Mouse (Mus musculus): ENCODE data around the gene C4b. TPM values are rescaled to one million over a fixed set of nuclear protein-coding genes. Genes with fewer than 3 reads are reported as not detected.
"Not testable (repeated sequence)": the region's sequence is repeated elsewhere in the genome, so short reads cannot be mapped to it uniquely, and the experiment has no call there.

The C4b gene
- 18.8 and 22.8 TPM in 2 replicates for polyA plus RNA-seq (2012; rRNA removed)

- DNase-seq (ENCODE audit: extremely low spot score in 1 of 2, low spot score in 1 of 2), result peak in 1 of 2 experiments; percentile 4
These were observed at the start of gene C4b for GRCm38 (mm10) chr17:34743719-34744118. C4b (minus strand) TSS chr17:34743882.

- DNase-seq (ENCODE audit: extremely low spot score in 1 of 2, low spot score in 1 of 2), result peak in 1 of 2 experiments; percentile 57
These were observed 34.1 kb upstream of the C4b start for GRCm38 (mm10) chr17:34777680-34778325.

- DNase-seq (ENCODE audit: extremely low spot score in 1 of 2, low spot score in 1 of 2), result no peak
These were observed 17.8 kb upstream of the C4b start for GRCm38 (mm10) chr17:34761471-34761870.

- DNase-seq (ENCODE audit: extremely low spot score in 1 of 2, low spot score in 1 of 2), result no peak
These were observed 2.8 kb upstream of the C4b start for GRCm38 (mm10) chr17:34746531-34746930.

GRCm38 (mm10) chr17:34745166-34745565, 1.5 kb upstream of the C4b start:
- not testable (repeated sequence) for DNase-seq (ENCODE audit: extremely low spot score in 1 of 2, low spot score in 1 of 2)

- not testable (repeated sequence) for DNase-seq (ENCODE audit: extremely low spot score in 1 of 2, low spot score in 1 of 2)
These were observed 929 bp upstream of the C4b start for GRCm38 (mm10) chr17:34744611-34745010.

GRCm38 (mm10) chr17:34744206-34744605, 524 bp upstream of the C4b start:
- no peak for DNase-seq (ENCODE audit: extremely low spot score in 1 of 2, low spot score in 1 of 2)

GRCm38 (mm10) chr17:34740280-34740679, 3.4 kb downstream of the C4b start:
- no peak for DNase-seq (ENCODE audit: extremely low spot score in 1 of 2, low spot score in 1 of 2)

- not testable (repeated sequence) for DNase-seq (ENCODE audit: extremely low spot score in 1 of 2, low spot score in 1 of 2)
These were observed 4.0 kb downstream of the C4b start for GRCm38 (mm10) chr17:34739708-34740107.

- not testable (repeated sequence) for DNase-seq (ENCODE audit: extremely low spot score in 1 of 2, low spot score in 1 of 2)
These were observed 6.2 kb downstream of the C4b start for GRCm38 (mm10) chr17:34737466-34737865.

GRCm38 (mm10) chr17:34729779-34730553, 13.7 kb downstream of the C4b start:
- DNase-seq (ENCODE audit: extremely low spot score in 1 of 2, low spot score in 1 of 2), result not testable (repeated sequence)

- not testable (repeated sequence) for DNase-seq (ENCODE audit: extremely low spot score in 1 of 2, low spot score in 1 of 2)
These were observed 14.5 kb downstream of the C4b start for GRCm38 (mm10) chr17:34729155-34729554.

- DNase-seq (ENCODE audit: extremely low spot score in 1 of 2, low spot score in 1 of 2), result no peak
These were observed 15.8 kb downstream of the C4b start for GRCm38 (mm10) chr17:34727887-34728286.

- DNase-seq (ENCODE audit: extremely low spot score in 1 of 2, low spot score in 1 of 2), result no peak
These were observed 20.6 kb downstream of the C4b start for GRCm38 (mm10) chr17:34723066-34723465.

GRCm38 (mm10) chr17:34722238-34722637, 21.4 kb downstream of the C4b start:
- not testable (repeated sequence) for DNase-seq (ENCODE audit: extremely low spot score in 1 of 2, low spot score in 1 of 2)

- peak in 1 of 2 experiments; percentile 12 for DNase-seq (ENCODE audit: extremely low spot score in 1 of 2, low spot score in 1 of 2)
These were observed 23.8 kb downstream of the C4b start for GRCm38 (mm10) chr17:34719886-34720285.

GRCm38 (mm10) chr17:34717401-34717800, 26.3 kb downstream of the C4b start:
- DNase-seq (ENCODE audit: extremely low spot score in 1 of 2, low spot score in 1 of 2), result no peak

GRCm38 (mm10) chr17:34716247-34716646, 27.4 kb downstream of the C4b start:
- no peak for DNase-seq (ENCODE audit: extremely low spot score in 1 of 2, low spot score in 1 of 2)

- not testable (repeated sequence) for DNase-seq (ENCODE audit: extremely low spot score in 1 of 2, low spot score in 1 of 2)
These were observed 28.2 kb downstream of the C4b start for GRCm38 (mm10) chr17:34715451-34715850.

GRCm38 (mm10) chr17:34714908-34715445, 28.7 kb downstream of the C4b start:
- not testable (repeated sequence) for DNase-seq (ENCODE audit: extremely low spot score in 1 of 2, low spot score in 1 of 2)

GRCm38 (mm10) chr17:34714181-34714907, 29.3 kb downstream of the C4b start:
- not testable (repeated sequence) for DNase-seq (ENCODE audit: extremely low spot score in 1 of 2, low spot score in 1 of 2)
